Mouse (Mus musculus) mouse embryonic stem cell (cell line): ENCODE data around the gene Pcx.

Experiments used
- in situ Hi-C, 2 experiments: fragments of 300-500 bp; cut with MboI; formaldehyde crosslinking; loops; 1 replicate in 1 of 2; 3 replicates in 1 of 2; pipeline ENCODE4 v1.14.3; 2019 to 2020; ENCODE audit warnings: low sequenced_read_pairs in 2 of 2, low pct_unique_long_range_greater_than_20kb in 1 of 2, mixed read lengths in 1 of 2; ENCODE audit not compliant: unreplicated experiment in 1 of 2

Gene Pcx

GRCm38 (mm10) chr19:4603801-4604723, 93.8 kb downstream of the Pcx start:
- in situ Hi-C loops, result no loop called here

GRCm38 (mm10) chr19:4605654-4606053, 95.4 kb downstream of the Pcx start:
- in situ Hi-C loops, result no loop called here

- in situ Hi-C loops, result no loop called here
These were observed 97.1 kb downstream of the Pcx start for GRCm38 (mm10) chr19:4607406-4607805.

- in situ Hi-C loops, result no loop called here
These were observed 98.2 kb downstream of the Pcx start for GRCm38 (mm10) chr19:4608511-4608910.

- in situ Hi-C loops, result no loop called here
These were observed 99.8 kb downstream of the Pcx start for GRCm38 (mm10) chr19:4610109-4610508.

GRCm38 (mm10) chr19:4612181-4612961, 102.1 kb downstream of the Pcx start:
- in situ Hi-C loops, result no loop called here

GRCm38 (mm10) chr19:4613464-4614304, 103.4 kb downstream of the Pcx start:
- in situ Hi-C loops, result no loop called here

- in situ Hi-C loops, result no loop called here
These were observed 104.3 kb downstream of the Pcx start for GRCm38 (mm10) chr19:4614305-4615150.

- in situ Hi-C loops, result no loop called here
These were observed 105.2 kb downstream of the Pcx start, which contains the start of gene Lrfn4 for GRCm38 (mm10) chr19:4615151-4616093. TSS of gene Lrfn4 (minus strand) at chr19:4615667.

- in situ Hi-C loops, result no loop called here
These were observed 106.3 kb downstream of the Pcx start for GRCm38 (mm10) chr19:4616546-4616945.

GRCm38 (mm10) chr19:4618183-4618582, 107.9 kb downstream of the Pcx start:
- in situ Hi-C loops, result no loop called here

GRCm38 (mm10) chr19:4619461-4619860, 109.2 kb downstream of the Pcx start:
- in situ Hi-C loops, result no loop called here

- in situ Hi-C loops, result no loop called here
These were observed 110.4 kb downstream of the Pcx start for GRCm38 (mm10) chr19:4620721-4621120.

GRCm38 (mm10) chr19:4622780-4623179, 112.5 kb downstream of the Pcx start:
- in situ Hi-C loops, result no loop called here

GRCm38 (mm10) chr19:4623419-4623818, 113.1 kb downstream of the Pcx start:
- in situ Hi-C loops, result no loop called here

- in situ Hi-C loops, result no loop called here
These were observed 113.7 kb downstream of the Pcx start for GRCm38 (mm10) chr19:4624006-4624405.
